Mouse (Mus musculus) skeletal muscle tissue, postnatal 0 days (tissue): Measurements from ENCODE around the gene Gpr158. TPM values are rescaled to one million over a fixed set of nuclear protein-coding genes. Genes with fewer than 3 reads are reported as not detected.

Source experiments
- polyA plus RNA-seq: library from polyadenylated mRNA; unstranded; fragments of >200 nt; fragmentation: Nextera tagmentation; extraction: Ambion mirVana; gene quantifications from 2 replicates; pipeline ENCODE4 v1.2.1, GENCODE M21; 2015

Gpr158 gene
- not detected in 2 replicates for polyA plus RNA-seq

GRCm38 (mm10) chr2:21367345-21368111 is at the start of gene Gpr158:
Gpr158 (plus strand) TSS chr2:21367542.

Other genes with a start within 250 kb of the Gpr158 start
- 3.9 and 5.2 TPM in 2 replicates for gene Enkur, start 162.2 kb upstream of the Gpr158 start, polyA plus RNA-seq
- 4.6 and 5.1 TPM in 2 replicates for gene Thnsl1, start 161.8 kb upstream of the Gpr158 start, polyA plus RNA-seq